Mouse (Mus musculus) adrenal gland, adult 8-10 months (tissue): Measurements from ENCODE around the gene Ttc7. TPM values are rescaled to one million over a fixed set of nuclear protein-coding genes. Genes with fewer than 3 reads are reported as not detected.
"Not testable (repeated sequence)": the region's sequence is repeated elsewhere in the genome, so short reads cannot be mapped to it uniquely, and the experiment has no call there.

Experiments
- DNase-seq: peaks from one replicate; pipeline ENCODE4 v3.0.0; 2022
- total RNA-seq, 4 experiments: library from RNA; stranded (reverse); gene quantifications; 2 replicates each; pipeline ENCODE4 v1.2.4; 2022

Gene Ttc7
- total RNA-seq, 4 experiments from 2014 or later = 13.5 to 18.6 (median 15.2) TPM

DNA sequence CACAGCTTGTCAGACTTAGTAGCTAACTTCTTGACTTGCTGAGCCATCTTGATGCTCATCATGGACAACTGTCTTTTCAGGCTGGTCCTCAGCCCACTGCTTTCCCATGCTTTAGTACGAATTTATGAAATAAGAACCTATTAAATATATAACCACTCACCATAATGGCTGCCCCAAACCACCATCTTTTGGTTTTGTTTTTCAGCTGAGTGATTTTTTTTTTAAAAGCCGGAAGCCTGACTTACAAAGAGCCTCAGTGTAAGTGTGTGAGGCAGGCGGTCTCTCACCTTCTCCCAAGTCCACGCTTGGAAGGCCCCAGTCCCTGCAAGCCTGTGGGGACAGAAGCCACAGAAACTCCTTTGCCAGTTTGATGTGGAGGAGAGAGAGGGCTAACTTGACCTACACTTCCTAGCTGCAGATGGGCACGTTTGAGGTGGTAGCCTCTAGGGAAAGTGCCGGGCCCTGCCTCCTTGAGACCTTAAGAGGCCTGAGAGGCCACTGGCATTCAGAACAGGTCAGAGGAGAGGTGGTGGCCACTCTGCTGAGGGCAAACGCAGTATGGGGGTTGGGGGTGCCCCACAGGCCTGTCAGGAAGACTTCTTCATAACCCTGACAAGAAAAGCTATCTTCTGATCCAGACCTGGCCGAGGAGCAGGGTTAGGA is 3.9 kb downstream of the Ttc7 start:
- no peak for DNase-seq

- no peak for DNase-seq
These were observed 4.6 kb downstream of the Ttc7 start for GRCm38 (mm10) chr17:87287197-87287777.

DNA sequence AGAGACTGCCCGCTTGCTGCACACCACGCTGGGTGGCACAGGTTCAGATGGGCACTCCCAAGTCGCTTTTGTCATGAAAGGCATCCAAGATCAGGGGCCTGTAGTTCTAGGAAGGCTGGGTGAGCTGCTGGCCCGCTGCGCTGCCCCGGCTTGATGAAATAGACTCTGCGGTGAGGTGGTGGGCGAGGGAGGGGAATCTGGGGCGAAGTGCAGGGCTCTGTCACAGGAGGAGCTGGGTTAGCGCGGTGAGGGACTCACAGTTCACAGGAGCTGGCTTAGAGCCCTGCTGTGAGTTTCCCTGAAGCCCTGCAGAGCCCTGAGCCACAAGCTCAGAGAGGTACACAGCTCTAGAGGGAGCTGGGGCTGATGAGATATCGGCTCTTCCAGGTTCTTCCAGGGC is 5.4 kb downstream of the Ttc7 start:
- DNase-seq = no peak

DNA sequence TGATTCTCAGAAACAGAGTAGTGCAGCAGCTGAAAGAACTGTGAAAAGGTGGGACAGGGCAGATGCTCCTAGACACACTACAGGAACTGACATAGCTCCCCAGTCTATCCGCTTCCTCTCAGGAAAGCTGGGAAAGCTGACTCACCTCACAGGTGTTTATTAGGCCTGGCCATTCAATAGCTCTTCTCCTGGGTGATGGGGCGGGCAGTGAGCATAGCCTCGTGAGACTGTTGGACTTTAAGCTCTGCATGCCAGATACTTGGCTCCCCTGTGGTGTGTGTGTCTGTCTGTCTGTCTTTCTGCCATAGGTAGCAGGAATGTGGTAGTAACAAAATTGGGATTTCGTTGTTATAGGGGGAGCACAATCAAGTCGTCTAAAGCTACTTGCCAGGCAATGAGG is 6.7 kb downstream of the Ttc7 start:
- DNase-seq = no peak

DNA sequence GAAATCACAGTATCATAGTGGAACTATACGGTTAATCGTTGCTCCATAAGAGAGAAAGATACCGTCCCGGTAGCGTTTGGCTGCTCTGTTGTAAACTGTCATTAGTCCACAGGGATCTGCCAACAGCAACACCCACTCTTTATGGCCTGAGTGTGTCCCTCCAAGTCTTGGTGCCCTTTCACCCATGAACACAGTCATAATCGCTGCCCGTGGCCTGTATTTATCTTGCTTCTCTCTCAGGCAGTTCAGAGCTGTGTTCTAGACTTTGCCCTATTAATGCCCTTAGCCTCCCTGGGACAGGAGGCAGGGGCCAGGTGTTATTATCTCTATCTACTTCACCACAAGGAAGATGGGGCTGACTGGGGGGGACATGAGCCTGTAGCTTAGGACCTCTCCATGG is 8.4 kb downstream of the Ttc7 start:
- DNase-seq = no peak

DNA sequence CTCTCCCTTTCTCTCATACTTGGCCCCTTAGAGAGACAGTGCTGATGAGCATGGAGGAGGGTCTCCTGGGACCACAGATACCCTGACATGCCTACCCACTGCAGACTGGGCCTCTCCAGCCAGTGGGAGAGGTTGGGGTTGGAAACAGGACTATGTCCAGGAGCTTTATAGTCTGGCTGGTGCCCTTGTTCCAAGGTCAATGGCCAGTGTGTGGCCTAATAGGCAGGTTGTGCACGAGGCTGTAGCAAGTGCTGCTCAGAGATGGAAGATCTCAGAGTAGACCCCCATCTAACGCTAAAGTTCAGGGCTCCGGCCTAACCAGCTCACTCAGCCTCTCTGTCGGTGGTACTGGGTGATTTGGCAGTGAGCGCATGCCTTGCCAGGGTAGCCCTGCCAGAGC is 9.1 kb downstream of the Ttc7 start:
- DNase-seq = no peak

GRCm38 (mm10) chr17:87293125-87293524 is 10.4 kb downstream of the Ttc7 start:
- no peak for DNase-seq

GRCm38 (mm10) chr17:87295738-87296137 is 13.1 kb downstream of the Ttc7 start:
- no peak for DNase-seq

DNA sequence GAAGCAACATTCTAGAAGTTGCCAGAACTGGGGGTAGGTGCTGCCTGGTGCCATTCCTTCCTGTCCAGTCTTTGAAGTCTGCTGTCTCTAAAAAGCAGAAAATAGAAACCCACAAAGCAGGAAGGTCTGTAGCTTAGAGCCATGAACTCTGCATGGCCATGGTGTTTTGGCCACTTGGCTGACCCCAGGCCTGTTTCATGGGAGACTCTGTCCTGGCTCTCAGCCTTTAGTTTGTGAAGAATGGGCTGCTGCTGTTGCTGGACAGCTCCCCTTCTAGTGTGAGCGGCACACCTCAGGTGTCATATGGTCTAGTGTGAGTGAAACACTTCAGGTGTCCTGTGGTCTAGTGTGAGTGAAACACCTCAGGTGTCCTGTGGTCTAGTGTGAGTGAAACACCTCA is 14.0 kb downstream of the Ttc7 start:
- not testable (repeated sequence) for DNase-seq

- DNase-seq = no peak
These were observed 16.3 kb downstream of the Ttc7 start for GRCm38 (mm10) chr17:87298944-87299343.

DNA sequence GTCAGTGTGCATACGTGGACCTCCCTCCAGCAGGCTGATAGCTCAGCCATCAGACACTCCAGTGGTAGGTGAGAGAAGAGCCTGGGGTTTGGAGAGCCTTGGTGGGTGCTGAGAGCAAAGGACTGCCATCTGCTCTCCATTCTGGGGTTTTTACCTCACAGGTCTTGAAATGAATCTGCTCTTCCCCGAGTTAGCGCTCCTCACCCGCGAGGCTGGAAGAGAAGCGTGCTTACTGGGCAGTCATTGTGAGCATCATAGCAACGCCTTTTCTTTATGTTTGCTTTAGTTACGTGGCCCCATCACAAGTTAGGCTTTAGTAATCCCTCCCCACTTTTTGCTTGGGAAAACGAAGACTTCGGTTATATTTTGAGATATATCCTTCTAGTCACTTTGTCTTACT is 17.7 kb downstream of the Ttc7 start:
- DNase-seq = no peak

DNA sequence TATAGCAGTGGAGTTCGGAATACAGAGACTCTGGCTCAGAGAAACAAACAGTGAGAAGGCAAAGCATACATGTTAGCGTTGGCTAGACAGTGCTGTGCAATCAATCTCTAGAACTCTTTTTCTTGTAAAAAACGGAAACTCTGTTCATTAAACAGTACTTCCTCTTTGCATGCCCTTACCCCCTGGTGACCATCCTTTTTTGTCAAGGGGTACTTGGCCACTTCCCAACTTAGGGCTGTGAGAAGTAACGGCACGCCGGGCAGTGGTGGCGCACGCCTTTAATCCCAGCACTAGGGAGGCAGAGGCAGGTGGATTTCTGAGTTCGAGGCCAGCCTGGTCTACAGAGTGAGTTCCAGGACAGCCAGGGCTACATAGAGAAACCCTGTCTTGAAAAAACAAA is 18.9 kb downstream of the Ttc7 start:
- not testable (repeated sequence) for DNase-seq

- DNase-seq = no peak
These were observed 19.5 kb downstream of the Ttc7 start for GRCm38 (mm10) chr17:87302014-87302794.

- peak; percentile 37 for DNase-seq
These were observed 21.6 kb downstream of the Ttc7 start for GRCm38 (mm10) chr17:87304151-87304894.

DNA sequence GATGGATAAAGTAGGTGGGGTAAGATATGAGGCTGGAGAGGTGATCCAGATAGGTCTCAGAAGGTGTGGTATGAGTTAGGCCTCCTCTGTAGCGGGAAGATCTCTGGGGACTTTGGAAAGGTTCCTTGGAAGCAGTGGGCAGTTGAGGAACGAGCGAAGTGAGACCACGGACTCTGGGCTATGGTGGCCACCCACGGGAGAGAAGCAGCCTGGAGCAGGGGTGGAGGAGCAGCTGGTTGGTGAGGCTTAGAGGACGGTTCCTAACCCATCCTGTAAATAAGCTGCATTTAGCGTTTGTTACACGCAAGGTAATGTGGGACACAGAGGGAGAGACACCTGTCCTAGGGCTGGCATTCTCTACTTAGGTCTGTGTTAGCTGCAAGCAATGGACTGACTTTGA is 22.4 kb downstream of the Ttc7 start:
- no peak for DNase-seq

DNA sequence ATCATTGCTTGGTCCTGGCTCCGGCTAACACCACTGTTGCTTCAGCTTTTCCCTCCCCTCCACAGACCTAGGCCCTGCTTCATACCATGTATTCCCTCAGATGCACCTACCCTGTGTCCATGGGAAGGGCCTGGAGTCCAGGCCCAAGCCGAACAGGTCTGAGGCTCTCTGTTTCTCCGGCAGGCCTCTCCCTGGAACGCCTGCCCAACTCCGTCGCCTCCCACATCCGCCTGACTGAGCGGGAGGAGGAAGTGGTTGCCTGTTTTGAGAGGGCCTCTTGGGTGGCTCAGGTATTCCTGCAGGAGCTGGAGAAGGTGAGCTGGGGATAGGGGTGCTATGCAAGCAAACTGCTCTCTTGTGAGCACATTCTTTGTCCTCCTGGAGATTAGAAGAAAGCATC is 24.1 kb downstream of the Ttc7 start:
- DNase-seq = no peak

- DNase-seq = no peak
These were observed 26.5 kb downstream of the Ttc7 start for GRCm38 (mm10) chr17:87309073-87309788.

DNA sequence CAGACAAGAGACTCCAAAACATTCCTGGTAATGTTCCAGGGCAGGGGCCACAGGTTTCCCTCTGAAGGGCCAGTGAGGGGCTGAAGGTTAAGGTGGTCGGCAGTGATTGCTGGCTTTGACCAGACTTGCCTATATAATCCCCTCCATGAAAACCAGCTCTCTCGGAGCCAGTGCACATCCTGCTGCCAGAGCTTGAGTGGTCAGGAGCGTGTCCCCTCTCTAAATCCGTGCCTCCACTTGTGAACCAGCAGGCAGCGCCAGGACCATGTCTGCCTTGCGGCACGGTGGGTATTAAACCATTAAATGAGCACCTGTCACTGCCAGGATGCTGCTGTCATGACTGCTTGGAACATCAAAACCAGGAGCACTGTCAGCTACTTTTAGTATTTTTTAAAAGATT is 27.8 kb downstream of the Ttc7 start:
- no peak for DNase-seq

DNA sequence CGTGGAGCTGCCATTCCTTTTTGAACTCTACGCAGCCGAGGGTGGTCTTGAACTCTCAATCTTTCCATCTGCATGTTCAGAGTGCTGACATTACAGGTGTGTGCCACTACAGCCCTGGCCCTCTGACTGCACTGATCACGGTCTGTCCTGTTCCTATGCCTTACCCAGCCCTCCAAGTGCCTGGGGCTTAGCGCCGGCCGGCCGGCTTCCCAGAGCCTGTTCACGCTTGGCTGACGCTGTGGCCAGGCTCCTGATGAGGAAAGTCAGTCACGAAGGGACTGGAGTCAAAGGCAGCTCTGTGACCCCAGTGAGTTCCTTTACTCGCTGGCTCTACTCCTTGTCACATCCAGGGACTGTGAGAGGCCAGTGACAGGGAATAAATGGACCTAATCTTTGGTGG is 29.7 kb downstream of the Ttc7 start:
- DNase-seq = no peak

DNA sequence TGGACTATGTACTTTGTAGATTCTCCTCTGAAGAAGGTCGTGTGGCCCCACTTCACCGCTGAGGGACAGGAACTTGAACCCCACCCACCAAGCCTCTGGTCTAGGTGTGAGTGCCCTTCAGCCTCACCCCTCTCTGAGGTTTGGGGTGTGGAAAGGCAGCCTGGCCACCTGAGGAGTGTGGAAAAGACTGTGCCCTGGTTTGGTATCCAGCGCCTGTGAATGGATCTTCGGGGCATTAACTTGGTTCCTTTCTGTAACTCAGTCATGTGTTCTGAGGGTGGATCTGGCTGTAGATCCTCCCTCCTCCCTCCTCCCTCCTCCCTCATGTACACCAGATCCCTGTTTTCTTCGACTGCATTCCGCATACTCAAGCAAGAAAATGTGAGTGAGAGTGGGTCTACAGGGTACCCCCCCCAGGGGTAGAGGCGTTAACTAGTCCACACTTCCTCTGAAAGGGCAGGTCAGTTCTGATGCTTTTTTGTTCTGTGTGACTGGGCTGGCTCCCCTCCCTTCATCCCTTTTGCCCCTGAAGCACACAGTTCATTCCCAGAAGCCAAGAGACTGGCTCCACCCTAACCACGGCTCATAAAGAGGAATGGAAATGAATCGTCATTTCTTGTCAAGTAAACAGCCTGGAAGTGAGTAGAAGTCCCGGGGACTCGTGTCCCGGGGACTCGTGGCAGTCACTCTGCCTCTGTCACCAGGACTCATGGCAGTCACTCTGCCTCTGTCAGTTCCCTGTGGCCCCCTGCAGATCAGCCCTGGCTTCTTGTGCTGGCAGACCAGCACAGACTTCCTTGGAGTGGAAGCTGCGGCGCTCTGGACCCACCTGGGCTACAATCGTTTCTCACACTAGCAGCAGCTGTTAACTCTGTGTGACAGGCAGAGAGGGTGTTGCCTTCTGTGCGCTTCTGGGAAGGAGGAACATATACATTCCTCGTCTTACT is 30.5 kb downstream of the Ttc7 start:
- DNase-seq = no peak

- no peak for DNase-seq
These were observed 31.4 kb downstream of the Ttc7 start for GRCm38 (mm10) chr17:87314121-87314520.
